Mouse (Mus musculus): Measurements from ENCODE around the gene Camk2n1. TPM values are rescaled to one million over a fixed set of nuclear protein-coding genes. Genes with fewer than 3 reads are reported as not detected.
"Not testable (repeated sequence)": the region's sequence is repeated elsewhere in the genome, so short reads cannot be mapped to it uniquely, and the experiment has no call there.

Gene Camk2n1
- polyA plus RNA-seq, 1 experiment from 2014 or later = 13.4 TPM

- H3K9me3 ChIP-seq; ATAC-seq; H3K4me1 ChIP-seq (replicated peaks); H3K27ac ChIP-seq; H3K9ac ChIP-seq (replicated peaks); H3K4me2 ChIP-seq (replicated peaks); H3K27me3 ChIP-seq; H3K36me3 ChIP-seq; H3K4me3 ChIP-seq (replicated peaks): not testable (repeated sequence)
- 94% methylated on average over 14 of the region's 14 CpGs for WGBS
Observed at GRCm38 (mm10) chr4:138425604-138426003, 28.5 kb upstream of the Camk2n1 start.

GRCm38 (mm10) chr4:138426778-138427705 is 27.1 kb upstream of the Camk2n1 start:
- no peak overlapping the region for H3K4me3 ChIP-seq (replicated peaks)
- peak overlapping the region; percentile 2; the same call in 1 of the 2 replicates for H3K9ac ChIP-seq (replicated peaks)
- WGBS = 44% methylated on average over 22 of the region's 22 CpGs
- H3K36me3 ChIP-seq = no peaks in the 10 kb centered on the region
- H3K27me3 ChIP-seq = peaks cover 16% of the 10 kb centered on the region
- peaks cover 4% of the 10 kb centered on the region; the same call in 1 of the 2 replicates for H3K4me1 ChIP-seq (replicated peaks)
- peak; percentile 69; the same call in 1 of the 2 replicates for ATAC-seq
- H3K4me2 ChIP-seq (replicated peaks) = no peak overlapping the region; the same call in 1 of the 2 replicates
- no peak overlapping the region for H3K27ac ChIP-seq
- 0 out of 2 replicates have a peak, but pooled peaks cover 5% of the 10 kb centered on the region for H3K9me3 ChIP-seq

GRCm38 (mm10) chr4:138429778-138430177 is 24.3 kb upstream of the Camk2n1 start:
- Histone ChIP-seq H3K27ac (no peak overlapping the region), H3K9me3 (no peaks in the 10 kb centered on the region), H3K9ac (replicated peaks) (no peak overlapping the region), H3K27me3 (peaks cover 31% of the 10 kb centered on the region), H3K4me2 (replicated peaks) (no peak overlapping the region), H3K36me3 (no peaks in the 10 kb centered on the region), H3K4me1 (replicated peaks) (peaks cover 4% of the 10 kb centered on the region; the same call in 1 of the 2 replicates), H3K4me3 (replicated peaks) (no peak overlapping the region)
- 39% methylated on average over 3 of the region's 3 CpGs for WGBS
- no peak for ATAC-seq

- 57% methylated on average over 8 of the region's 8 CpGs for WGBS
- H3K9ac ChIP-seq (replicated peaks) = no peak overlapping the region
- H3K4me2 ChIP-seq (replicated peaks) = no peak overlapping the region
- no peaks in the 10 kb centered on the region for H3K9me3 ChIP-seq
- ATAC-seq = no peak
- peaks cover 17% of the 10 kb centered on the region for H3K4me1 ChIP-seq (replicated peaks)
- peaks cover 31% of the 10 kb centered on the region for H3K27me3 ChIP-seq
- H3K4me3 ChIP-seq (replicated peaks) = no peak overlapping the region
- H3K36me3 ChIP-seq = peaks cover 3% of the 10 kb centered on the region; the same call in 1 of the 2 replicates
- no peak overlapping the region for H3K27ac ChIP-seq
Observed at GRCm38 (mm10) chr4:138431340-138431739, 22.8 kb upstream of the Camk2n1 start.

GRCm38 (mm10) chr4:138434347-138435316 is 19.5 kb upstream of the Camk2n1 start, which contains the start of gene Mul1:
Gene Mul1, plus strand, starts transcription at chr4:138434671.
- Histone ChIP-seq H3K9me3 (no peaks in the 10 kb centered on the region), H3K36me3 (peaks cover 35% of the 10 kb centered on the region), H3K4me1 (replicated peaks) (peaks cover 13% of the 10 kb centered on the region), H3K4me2 (replicated peaks) (peak within 1 kb of the TSS; percentile 84), H3K4me3 (replicated peaks) (peak within 1 kb of the TSS; percentile 72), H3K27me3 (peaks cover 27% of the 10 kb centered on the region), H3K9ac (replicated peaks) (peak within 1 kb of the TSS; percentile 79), H3K27ac (peak within 1 kb of the TSS; percentile 75)
- WGBS = 2% methylated on average over 64 of the region's 64 CpGs
- peak; percentile 89 for ATAC-seq

GRCm38 (mm10) chr4:138440062-138440461 is 14.1 kb upstream of the Camk2n1 start:
- peaks cover 65% of the 10 kb centered on the region for H3K36me3 ChIP-seq
- 85% methylated on average over 3 of the region's 3 CpGs for WGBS
- H3K27ac ChIP-seq = no peak overlapping the region
- no peaks in the 10 kb centered on the region for H3K9me3 ChIP-seq
- ATAC-seq = no peak
- no peak overlapping the region for H3K4me2 ChIP-seq (replicated peaks)
- H3K4me1 ChIP-seq (replicated peaks) = peaks cover 16% of the 10 kb centered on the region
- H3K4me3 ChIP-seq (replicated peaks) = no peak overlapping the region
- no peak overlapping the region for H3K9ac ChIP-seq (replicated peaks)
- no peaks in the 10 kb centered on the region for H3K27me3 ChIP-seq

GRCm38 (mm10) chr4:138444941-138445340 is 9.2 kb upstream of the Camk2n1 start:
- Histone ChIP-seq H3K36me3 (peaks cover 27% of the 10 kb centered on the region), H3K27ac (no peak overlapping the region), H3K9me3 (no peaks in the 10 kb centered on the region), H3K4me2 (replicated peaks) (no peak overlapping the region), H3K4me3 (replicated peaks) (no peak overlapping the region), H3K4me1 (replicated peaks) (peaks cover 37% of the 10 kb centered on the region), H3K27me3 (peaks cover 6% of the 10 kb centered on the region; the same call in 1 of the 2 replicates), H3K9ac (replicated peaks) (no peak overlapping the region)
- WGBS = 7% methylated on average over 5 of the region's 5 CpGs
- no peak for ATAC-seq

- H3K27ac ChIP-seq = peak overlapping the region; percentile 85
- WGBS = 22% methylated on average over 13 of the region's 13 CpGs
- H3K36me3 ChIP-seq = peaks cover 7% of the 10 kb centered on the region; the same call in 1 of the 2 replicates
- ATAC-seq = peak; percentile 51
- H3K9me3 ChIP-seq = no peaks in the 10 kb centered on the region
- peak overlapping the region; percentile 11; the same call in 1 of the 2 replicates for H3K4me2 ChIP-seq (replicated peaks)
- peaks cover 12% of the 10 kb centered on the region; the same call in 1 of the 2 replicates for H3K27me3 ChIP-seq
- H3K9ac ChIP-seq (replicated peaks) = peak overlapping the region; percentile 39
- no peak overlapping the region for H3K4me3 ChIP-seq (replicated peaks)
- peaks cover 38% of the 10 kb centered on the region for H3K4me1 ChIP-seq (replicated peaks)
Observed at GRCm38 (mm10) chr4:138446981-138447380, 7.1 kb upstream of the Camk2n1 start.

GRCm38 (mm10) chr4:138447387-138447786 is 6.7 kb upstream of the Camk2n1 start:
- H3K27ac ChIP-seq = peak overlapping the region; percentile 85
- peak overlapping the region; percentile 30; the same call in 1 of the 2 replicates for H3K4me2 ChIP-seq (replicated peaks)
- H3K36me3 ChIP-seq = 0 out of 2 replicates have a peak, but pooled peaks cover 2% of the 10 kb centered on the region
- H3K9me3 ChIP-seq = no peaks in the 10 kb centered on the region
- H3K27me3 ChIP-seq = peaks cover 15% of the 10 kb centered on the region; the same call in 1 of the 2 replicates
- H3K4me1 ChIP-seq (replicated peaks) = peaks cover 38% of the 10 kb centered on the region
- H3K9ac ChIP-seq (replicated peaks) = peak overlapping the region; percentile 40
- H3K4me3 ChIP-seq (replicated peaks) = no peak overlapping the region
- ATAC-seq = peak; percentile 84
- 0% methylated on average over 8 of the region's 8 CpGs for WGBS

GRCm38 (mm10) chr4:138447827-138448602 is 6.1 kb upstream of the Camk2n1 start:
- peak overlapping the region; percentile 30 for H3K4me2 ChIP-seq (replicated peaks)
- peak; percentile 44 for ATAC-seq

More at GRCm38 (mm10) chr4:138447827-138448602, 6.1 kb upstream of the Camk2n1 start:
- H3K27ac ChIP-seq = peak overlapping the region; percentile 85
- H3K4me3 ChIP-seq (replicated peaks) = no peak overlapping the region
- peaks cover 17% of the 10 kb centered on the region for H3K27me3 ChIP-seq
- peak overlapping the region; percentile 40; the same call in 1 of the 2 replicates for H3K9ac ChIP-seq (replicated peaks)
- no peaks in the 10 kb centered on the region for H3K36me3 ChIP-seq
- 34% methylated on average over 15 of the region's 15 CpGs for whole genome bisulfite sequencing
- no peaks in the 10 kb centered on the region for H3K9me3 ChIP-seq
- H3K4me1 ChIP-seq (replicated peaks) = peaks cover 44% of the 10 kb centered on the region

Measured in midbrain, embryonic 13.5 days (tissue).